Mouse (Mus musculus) CH12.LX (cell line): Measurements from ENCODE around the gene Stk24. TPM values are rescaled to one million over a fixed set of nuclear protein-coding genes. Genes with fewer than 3 reads are reported as not detected.

Experiments
- DNase-seq: peaks from one replicate; pipeline ENCODE4 v3.0.0-alpha.2; 2013; ENCODE audit errors: extremely low read depth
- H3K27ac ChIP-seq: 2 replicates; pipeline ENCODE4 v1.5.1; 2012; ENCODE audit warnings: low read depth, mild to moderate bottlenecking, control low read depth, moderate library complexity; ENCODE audit not compliant: insufficient read depth
- H3K27me3 ChIP-seq: replicated peaks from 2 replicates; pipeline ENCODE3; 2012; ENCODE audit warnings: inconsistent platforms
- H3K36me3 ChIP-seq, 2 experiments: replicated peaks in 1 of 2; 2 replicates each; pipeline versions ENCODE3 to v1.6.1; 2012; ENCODE audit warnings: inconsistent platforms in 1 of 2, low read length in 1 of 2, mild to moderate bottlenecking in 1 of 2, mixed read lengths in 1 of 2, moderate library complexity in 1 of 2; ENCODE audit not compliant: control insufficient read depth in 1 of 2, insufficient read depth in 1 of 2
- H3K4me1 ChIP-seq, 2 experiments: 2 replicates each; pipeline ENCODE4 v1.6.1; 2012; ENCODE audit warnings: inconsistent platforms in 1 of 2, moderate library complexity in 1 of 2; ENCODE audit not compliant: insufficient read depth in 2 of 2, control insufficient read depth in 1 of 2
- H3K4me2 ChIP-seq: 2 replicates; pipeline ENCODE4 v1.6.1; 2012; ENCODE audit warnings: low read depth, mild to moderate bottlenecking, control low read depth; ENCODE audit not compliant: poor library complexity, insufficient read depth, severe bottlenecking
- H3K4me3 ChIP-seq, 3 experiments: fragments of 150-350 bp in 1 of 3; sonication (generic) in 1 of 3; replicated peaks in 1 of 3; 2 replicates each; pipeline versions ENCODE3 to v1.5.1; 2011 to 2012; ENCODE audit warnings: low read depth in 2 of 3, low read length in 2 of 3, mild to moderate bottlenecking in 2 of 3, moderate library complexity in 2 of 3, control low read depth in 1 of 3, improper control_type of control experiment in 1 of 3, inconsistent platforms in 1 of 3, mixed read lengths in 1 of 3; ENCODE audit not compliant: poor library complexity in 1 of 3
- H3K79me2 ChIP-seq: replicated peaks from 2 replicates; pipeline ENCODE4 v1.6.1; 2012; ENCODE audit warnings: mild to moderate bottlenecking, moderate library complexity; ENCODE audit not compliant: control insufficient read depth, poor library complexity, insufficient read depth, severe bottlenecking; ENCODE audit errors: extremely low read depth
- H3K9ac ChIP-seq: 2 replicates; pipeline ENCODE4 v1.6.1; 2012; ENCODE audit warnings: low read depth, mild to moderate bottlenecking, control low read depth, moderate library complexity; ENCODE audit not compliant: insufficient read depth
- H3K9me3 ChIP-seq: replicated peaks from 2 replicates; pipeline ENCODE3; 2012; ENCODE audit warnings: low read length, inconsistent platforms, mixed read lengths
- CHD1 ChIP-seq: IDR thresholded peaks from 2 replicates; pipeline ENCODE4 v1.6.1; 2012; ENCODE audit warnings: low read depth, low read length, improper control_type of control experiment, inconsistent platforms
- CHD2 ChIP-seq: IDR thresholded peaks from 2 replicates; pipeline ENCODE4 v1.6.1; 2011; ENCODE audit warnings: low read length, improper control_type of control experiment
- E2F4 ChIP-seq: IDR thresholded peaks from 2 replicates; pipeline ENCODE4 v1.6.1; 2011; ENCODE audit warnings: low read depth, low read length, improper control_type of control experiment; ENCODE audit not compliant: insufficient replicate concordance
- ELF1 ChIP-seq: IDR thresholded peaks from 2 replicates; pipeline ENCODE4 v1.6.1; 2014; ENCODE audit warnings: low read depth, mild to moderate bottlenecking, inconsistent platforms, low read length, improper control_type of control experiment
- EP300 ChIP-seq: IDR thresholded peaks from 2 replicates; pipeline ENCODE4 v1.6.1; 2011; ENCODE audit warnings: low read length, improper control_type of control experiment
- ETS1 ChIP-seq: conservative IDR thresholded peaks from 2 replicates; pipeline ENCODE4 v1.6.1; 2012; ENCODE audit warnings: low read depth, mild to moderate bottlenecking, inconsistent platforms, low read length, improper control_type of control experiment, moderate library complexity
- GABPA ChIP-seq: IDR thresholded peaks from 2 replicates; pipeline ENCODE4 v1.6.1; 2012; ENCODE audit warnings: low read depth, low read length, improper control_type of control experiment, inconsistent platforms; ENCODE audit not compliant: insufficient replicate concordance
- HCFC1 ChIP-seq: IDR thresholded peaks from 2 replicates; pipeline ENCODE4 v1.6.1; 2012; ENCODE audit warnings: low read depth, mild to moderate bottlenecking, inconsistent platforms, low read length, improper control_type of control experiment
- IRF4 ChIP-seq: IDR thresholded peaks from 2 replicates; pipeline ENCODE4 v1.6.1; 2014; ENCODE audit warnings: low read depth, mild to moderate bottlenecking, inconsistent platforms, low read length, improper control_type of control experiment
- JUN ChIP-seq: IDR thresholded peaks from 2 replicates; pipeline ENCODE4 v1.6.1; 2011; ENCODE audit warnings: low read depth, mild to moderate bottlenecking, low read length, improper control_type of control experiment, moderate library complexity; ENCODE audit not compliant: insufficient read depth
- JUND ChIP-seq: conservative IDR thresholded peaks from 2 replicates; pipeline ENCODE4 v1.6.1; 2011; ENCODE audit warnings: low read depth, low read length, improper control_type of control experiment
- KAT2A ChIP-seq: IDR thresholded peaks from 2 replicates; pipeline ENCODE4 v1.6.1; 2012; ENCODE audit warnings: low read length, improper control_type of control experiment, inconsistent platforms; ENCODE audit not compliant: insufficient replicate concordance
- MAZ ChIP-seq: IDR thresholded peaks from 2 replicates; pipeline ENCODE4 v1.6.1; 2012; ENCODE audit warnings: low read depth, mild to moderate bottlenecking, inconsistent platforms, low read length, improper control_type of control experiment, moderate library complexity
- MEF2A ChIP-seq: IDR thresholded peaks from 2 replicates; pipeline ENCODE4 v1.6.1; 2014; ENCODE audit warnings: low read depth, mild to moderate bottlenecking, inconsistent platforms, low read length, improper control_type of control experiment, borderline replicate concordance
- MYC ChIP-seq: IDR thresholded peaks from 2 replicates; pipeline ENCODE4 v1.6.1; 2011; ENCODE audit warnings: low read depth, mild to moderate bottlenecking, improper control_type of control experiment, low read length
- NELFE ChIP-seq: IDR thresholded peaks from 2 replicates; pipeline ENCODE4 v1.6.1; 2011; ENCODE audit warnings: low read depth, low read length, improper control_type of control experiment
- NRF1 ChIP-seq: IDR thresholded peaks from 2 replicates; pipeline ENCODE4 v1.6.1; 2014; ENCODE audit warnings: low read depth, mild to moderate bottlenecking, inconsistent platforms, low read length, improper control_type of control experiment, moderate library complexity
- PAX5 ChIP-seq: IDR thresholded peaks from 2 replicates; pipeline ENCODE4 v1.6.1; 2012; ENCODE audit warnings: low read length, inconsistent platforms, mixed read lengths
- POLR2A ChIP-seq: IDR thresholded peaks from 2 replicates; pipeline ENCODE4 v1.6.1; 2011; ENCODE audit warnings: low read depth, mild to moderate bottlenecking, improper control_type of control experiment, low read length
- POLR2AphosphoS2 ChIP-seq: IDR thresholded peaks from 2 replicates; pipeline ENCODE4 v1.6.1; 2011; ENCODE audit warnings: low read depth, low read length, improper control_type of control experiment
- RAD21 ChIP-seq: IDR thresholded peaks from 2 replicates; pipeline ENCODE4 v1.6.1; 2011; ENCODE audit warnings: low read depth, mild to moderate bottlenecking, low read length, improper control_type of control experiment, moderate library complexity
- RCOR1 ChIP-seq: conservative IDR thresholded peaks from 2 replicates; pipeline ENCODE4 v1.6.1; 2012; ENCODE audit warnings: low read depth, mild to moderate bottlenecking, inconsistent platforms, low read length, improper control_type of control experiment
- SIN3A ChIP-seq: IDR thresholded peaks from 2 replicates; pipeline ENCODE4 v1.6.1; 2012; ENCODE audit warnings: low read length, improper control_type of control experiment, inconsistent platforms
- TBP ChIP-seq: conservative IDR thresholded peaks from 2 replicates; pipeline ENCODE4 v1.6.1; 2011; ENCODE audit warnings: low read depth, low read length, improper control_type of control experiment
- UBTF ChIP-seq: IDR thresholded peaks from 2 replicates; pipeline ENCODE4 v1.6.1; 2012; ENCODE audit warnings: low read depth, mild to moderate bottlenecking, inconsistent platforms, low read length, improper control_type of control experiment, moderate library complexity
- USF2 ChIP-seq: conservative IDR thresholded peaks from 2 replicates; pipeline ENCODE4 v1.6.1; 2011; ENCODE audit warnings: low read depth, low read length, improper control_type of control experiment
- ZC3H11A ChIP-seq: IDR thresholded peaks from 2 replicates; pipeline ENCODE4 v1.6.1; 2012; ENCODE audit warnings: low read depth, mild to moderate bottlenecking, inconsistent platforms, low read length, improper control_type of control experiment
- ZKSCAN1 ChIP-seq: IDR thresholded peaks from 2 replicates; pipeline ENCODE4 v1.6.1; 2012; ENCODE audit warnings: low read depth, inconsistent platforms, low read length, improper control_type of control experiment, borderline replicate concordance
- ZMIZ1 ChIP-seq: IDR thresholded peaks from 2 replicates; pipeline ENCODE4 v1.6.1; 2012; ENCODE audit warnings: low read depth, mild to moderate bottlenecking, inconsistent platforms, low read length, improper control_type of control experiment
- ZNF384 ChIP-seq: IDR thresholded peaks from 2 replicates; pipeline ENCODE4 v1.6.1; 2012; ENCODE audit warnings: low read depth, low read length, improper control_type of control experiment, inconsistent platforms
- dilution Hi-C: fragments of 300-500 bp; cut with MboI; formaldehyde crosslinking; loops from 2 replicates; pipeline ENCODE4 v1.14.3; 2020; ENCODE audit warnings: low sequenced_read_pairs; ENCODE audit not compliant: extremely low pct_unique_long_range_greater_than_20kb, extremely low pct_ligation_motif_present
- in situ Hi-C: fragments of 300-500 bp; cut with MboI; formaldehyde crosslinking; loops from 3 replicates; pipeline ENCODE4 v1.14.3; 2019; ENCODE audit warnings: low sequenced_read_pairs, low pct_ligation_motif_present, low pct_unique_long_range_greater_than_20kb, mixed read lengths
- polyA plus RNA-seq: library from polyadenylated mRNA; unstranded; fragments of >175 nt; gene quantifications from 2 replicates; pipeline ENCODE4 v1.2.1, GENCODE M21; 2012; ENCODE audit warnings: low read depth; ENCODE audit not compliant: insufficient read length
- total RNA-seq, 2 experiments: library from RNA; depleted of rRNA; stranded (reverse); fragments of 300-350 nt in 1 of 2; fragments of >200 nt in 1 of 2; gene quantifications; 2 replicates each; pipeline ENCODE4 v1.2.3; 2012 to 2014

The Stk24 gene
- total and polyA plus RNA-seq, 3 experiments = 35.5 to 96.7 (median 52.7) TPM

DNA sequence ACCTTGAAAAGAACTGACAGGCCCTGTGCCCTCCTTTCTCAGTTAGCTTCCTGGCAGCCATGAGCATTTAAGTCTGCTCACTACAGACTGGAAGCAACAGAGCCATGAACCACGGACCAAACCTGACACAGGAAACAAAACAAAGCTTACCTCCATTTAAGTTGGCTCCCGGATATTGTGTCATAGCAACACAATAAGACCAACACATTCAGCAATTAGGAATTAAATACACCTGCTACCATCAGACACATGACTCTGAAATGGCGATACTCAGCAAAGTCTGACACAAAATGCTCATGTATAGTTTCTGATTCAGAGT is 49.8 kb downstream of the Stk24 start:
- Histone ChIP-seq H3K9me3 (no peaks in the 10 kb centered on the region), H3K27me3 (no peaks in the 10 kb centered on the region), H3K4me3 (peak overlapping the region in 2 of 3 experiments; percentile 33 to 47), H3K79me2 (peaks cover 94% of the 10 kb centered on the region), H3K9ac (no peak overlapping the region; the same call in 1 of the 2 replicates), H3K4me2 (peak overlapping the region; percentile 85), H3K36me3 (peaks cover 11 to 56% of the 10 kb centered on the region in 2 experiments), H3K27ac (peak overlapping the region; percentile 96), H3K4me1 (peaks cover 35 to 90% of the 10 kb centered on the region in 2 experiments)
- no peak for DNase-seq
- dilution Hi-C loops (no loop called here), in situ Hi-C loops (no loop called here)
- peak; percentile 55; the same call in 1 of the 2 replicates for TF ChIP-seq HCFC1
- no peak for TF ChIP-seq MYC
- TF ChIP-seq TBP = no peak; the same call in 1 of the 2 replicates
- TF ChIP-seq MAZ = peak; percentile 17; the same call in 1 of the 2 replicates
- no peak for TF ChIP-seq USF2
- peak; percentile 14; the same call in 1 of the 2 replicates for TF ChIP-seq NELFE
- 0 out of 2 replicates have a peak, but pooled peaks have one; percentile 9 for TF ChIP-seq CHD2
- 0 out of 2 replicates have a peak, but pooled peaks have one; percentile 31 for TF ChIP-seq NRF1
- peak; percentile 35; the same call in 1 of the 2 replicates for TF ChIP-seq SIN3A
- TF ChIP-seq MEF2A = no peak
- TF ChIP-seq CHD1 = peak; percentile 71; the same call in 1 of the 2 replicates

GRCm38 (mm10) chr14:121329401-121330089 is 50.3 kb downstream of the Stk24 start:
- dilution Hi-C loops (no loop called here), in situ Hi-C loops (no loop called here)
- Histone ChIP-seq H3K4me1 (peaks cover 37 to 89% of the 10 kb centered on the region in 2 experiments), H3K4me2 (peak overlapping the region; percentile 85), H3K9ac (peak overlapping the region; percentile 71), H3K79me2 (peaks cover 91% of the 10 kb centered on the region), H3K36me3 (peaks cover 11 to 51% of the 10 kb centered on the region in 2 experiments), H3K27me3 (no peaks in the 10 kb centered on the region), H3K27ac (peak overlapping the region; percentile 96), H3K4me3 (peak overlapping the region; percentile 18 to 47 (median 35)), H3K9me3 (no peaks in the 10 kb centered on the region)
- DNase-seq = peak; percentile 81
- TF ChIP-seq PAX5 = no peak
- peak; percentile 52; the same call in 1 of the 2 replicates for TF ChIP-seq IRF4
- no peak for TF ChIP-seq KAT2A
- TF ChIP-seq NRF1 = no peak
- no peak for TF ChIP-seq E2F4
- TF ChIP-seq TBP = peak; percentile 79
- 0 out of 2 replicates have a peak, but pooled peaks have one; percentile 41 for TF ChIP-seq ZMIZ1
- no peak for TF ChIP-seq CHD1
- TF ChIP-seq RCOR1 = 0 out of 2 replicates have a peak, but pooled peaks have one; percentile 63
- no peak for TF ChIP-seq ZC3H11A
- 0 out of 2 replicates have a peak, but pooled peaks have one; percentile 44 for TF ChIP-seq JUN
- TF ChIP-seq ELF1 = no peak
- TF ChIP-seq USF2 = peak; percentile 39; the same call in 1 of the 2 replicates
- TF ChIP-seq EP300 = peak; percentile 80
- no peak for TF ChIP-seq UBTF
- TF ChIP-seq POLR2AphosphoS2 = no peak
- no peak for TF ChIP-seq GABPA
- TF ChIP-seq POLR2A = peak; percentile 41; the same call in 1 of the 2 replicates
- TF ChIP-seq NELFE = no peak
- TF ChIP-seq ZKSCAN1 = no peak
- no peak for TF ChIP-seq ZNF384
- no peak for TF ChIP-seq RAD21
- no peak for TF ChIP-seq JUND
- TF ChIP-seq ETS1 = peak; percentile 88
- peak; percentile 68; the same call in 1 of the 2 replicates for TF ChIP-seq MEF2A
